9 mouse cellular contexts compared by ENCODE assay signal in the genomic region with DNA sequence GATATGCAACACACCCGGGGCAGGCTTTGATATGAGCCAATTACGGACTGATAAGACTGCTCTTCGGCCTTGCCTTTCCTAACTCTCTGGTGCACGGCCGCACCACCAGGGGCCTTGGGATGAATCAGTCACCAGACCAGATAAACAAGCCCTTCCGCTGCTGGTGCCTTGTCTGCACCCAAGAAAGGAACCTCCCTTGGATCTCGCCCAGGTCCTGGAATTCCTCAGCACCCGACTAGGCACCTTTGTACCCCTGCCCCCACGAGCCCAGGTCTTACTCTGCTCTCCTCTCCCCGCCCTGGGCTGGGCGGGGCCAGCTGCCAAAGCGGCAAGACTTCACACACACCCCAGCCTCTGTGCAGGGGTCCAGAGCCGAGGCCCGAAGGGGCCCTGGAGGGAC. TPM values are rescaled to one million over a fixed set of nuclear protein-coding genes. Genes with fewer than 3 reads are reported as not detected.
DNase-seq lines count a peak whose midpoint lies in the region; ATAC-seq and TF ChIP-seq lines count a peak whose summit lies in the region.
"Had no signal": no experiment of that assay in that cellular context is flagged by ENCODE, and none has a peak within 500 bp of the region (broad histone marks: within the 10 kb centered on the region; RNA-seq: fewer than 3 reads in every experiment).

A gene (plus strand): TSS at position 356 of the 400 bp plus-strand sequence.

- no peak for TF ChIP-seq EP300 in liver, embryonic 14.5 days (IDR thresholded peaks at IDR 0.05; ENCODE audit: low read depth)

- H3K9me3 ChIP-seq in intestine, embryonic 15.5 days: no peaks in the 10 kb centered on the region
- no peaks in the 10 kb centered on the region for H3K9me3 ChIP-seq in liver, embryonic 14.5 days (ENCODE audit: control insufficient read depth, low read length)

- peak; percentile 24; the same call in 1 of the 2 replicates for TF ChIP-seq CTCF in liver, embryonic 14.5 days (IDR thresholded peaks at IDR 0.05; ENCODE audit: low read depth)

- peak within 1 kb of the TSS; percentile 58 for H3K4me2 ChIP-seq in intestine, embryonic 15.5 days (replicated peaks)
- peak within 1 kb of the TSS; percentile 57 for H3K4me2 ChIP-seq in liver, embryonic 14.5 days (ENCODE audit: low read depth)

- peak; percentile 91 for ATAC-seq in intestine, embryonic 15.5 days
- peak; percentile 69 for ATAC-seq in liver, embryonic 14.5 days (ENCODE audit: insufficient read depth)

- 21% methylated on average over 14 of the region's 14 CpGs for WGBS in intestine, embryonic 15.5 days
- WGBS in liver, embryonic 14.5 days (ENCODE audit: insufficient replicate concordance): 18% methylated on average over 14 of the region's 14 CpGs

- H3K27ac ChIP-seq in intestine, embryonic 15.5 days: peak within 1 kb of the TSS; percentile 81
- H3K27ac ChIP-seq in liver, embryonic 14.5 days: no peak within 1 kb of the TSS

- H3K27me3 ChIP-seq in intestine, embryonic 15.5 days (replicated peaks): no peaks in the 10 kb centered on the region
- no peaks in the 10 kb centered on the region for H3K27me3 ChIP-seq in liver, embryonic 14.5 days (ENCODE audit: control insufficient read depth, insufficient read depth, low read length)

- H3K4me3 ChIP-seq in intestine, embryonic 15.5 days (replicated peaks): peak within 1 kb of the TSS; percentile 45
- H3K4me3 ChIP-seq in liver, embryonic 14.5 days (ENCODE audit: insufficient read depth in 1 of 2, low read depth in 2 of 2, low read length in 2 of 2): peak within 1 kb of the TSS; percentile 43 to 51

- peak; percentile 67 for DNase-seq in ovary, postnatal 36 days (ENCODE audit: low spot score)
- DNase-seq in ovary, postnatal 14 days (ENCODE audit: low spot score): no peak
- DNase-seq in liver, embryonic 14.5 days (ENCODE audit: low read depth in 3 of 3, low spot score in 3 of 3): no peak
- peak; percentile 45 for DNase-seq in urinary bladder, postnatal 25 days (ENCODE audit: low spot score)
- no peak for DNase-seq in cerebellum, adult 9-11 months
- DNase-seq in thymus, postnatal 25 days: no peak
- DNase-seq in B cell, adult 2 months: no peak
- DNase-seq: retina, postnatal 1 day had no signal

- no peaks in the 10 kb centered on the region for H3K36me3 ChIP-seq in intestine, embryonic 15.5 days
- H3K36me3 ChIP-seq in liver, embryonic 14.5 days (replicated peaks; ENCODE audit: control insufficient read depth, insufficient read depth, low read depth): no peaks in the 10 kb centered on the region

- H3K4me1 ChIP-seq in intestine, embryonic 15.5 days (replicated peaks): peaks cover 27% of the 10 kb centered on the region
- H3K4me1 ChIP-seq in liver, embryonic 14.5 days (replicated peaks; ENCODE audit: control insufficient read depth in 2 of 2, insufficient read depth in 2 of 2, low read length in 1 of 2): peaks cover 0 to 5% of the 10 kb centered on the region in 2 experiments; a peak in 3 of 4 replicates

- H3K9ac ChIP-seq in intestine, embryonic 15.5 days: peak within 1 kb of the TSS; percentile 43
- H3K9ac ChIP-seq in liver, embryonic 14.5 days (replicated peaks): peak within 1 kb of the TSS; percentile 35

RNA-seq across cellular contexts. Expression of the gene that starts here (rescaled TPM):
- polyA plus RNA-seq in intestine, embryonic 15.5 days (2015; fragmentation: Nextera tagmentation; extraction: Ambion mirVana): 4.7 and 6.5 TPM in 2 replicates
- 0.98 and 1.3 TPM in 2 replicates for polyA plus RNA-seq in liver, embryonic 14.5 days (2012; rRNA removed)
- 0.36 and 0.54 TPM in 2 replicates for polyA plus RNA-seq in liver, embryonic 14.5 days (2014; fragmentation: Nextera tagmentation; extraction: Ambion mirVana)

Comparison
In these comparisons a context has a peak if more than half of its experiments do, and no peak if none do; other contexts are left out.
1. DNase-seq: peak in ovary, postnatal 36 days (single experiment) and urinary bladder, postnatal 25 days (single experiment); none in ovary, postnatal 14 days (single experiment), liver, embryonic 14.5 days (0 of 3), cerebellum, adult 9-11 months (single experiment), thymus, postnatal 25 days (single experiment) and B cell, adult 2 months (0 of 2).